Mouse (Mus musculus) cerebellum, adult 2 months (tissue): Measurements from ENCODE around the gene Zfp704.

Experiments used
- CTCF ChIP-seq: fragments of 200-500 bp; IDR thresholded peaks from 2 replicates; pipeline ENCODE4 v1.5.1; 2011; ENCODE audit warnings: low read depth, mild to moderate bottlenecking, control low read depth, low read length, moderate library complexity, borderline replicate concordance; ENCODE audit not compliant: insufficient read depth
- POLR2A ChIP-seq: fragments of 200-500 bp; IDR thresholded peaks from 2 replicates; pipeline ENCODE4 v1.6.1; 2011; ENCODE audit warnings: low read length, control low read depth, borderline replicate concordance; ENCODE audit not compliant: insufficient read depth

DNA sequence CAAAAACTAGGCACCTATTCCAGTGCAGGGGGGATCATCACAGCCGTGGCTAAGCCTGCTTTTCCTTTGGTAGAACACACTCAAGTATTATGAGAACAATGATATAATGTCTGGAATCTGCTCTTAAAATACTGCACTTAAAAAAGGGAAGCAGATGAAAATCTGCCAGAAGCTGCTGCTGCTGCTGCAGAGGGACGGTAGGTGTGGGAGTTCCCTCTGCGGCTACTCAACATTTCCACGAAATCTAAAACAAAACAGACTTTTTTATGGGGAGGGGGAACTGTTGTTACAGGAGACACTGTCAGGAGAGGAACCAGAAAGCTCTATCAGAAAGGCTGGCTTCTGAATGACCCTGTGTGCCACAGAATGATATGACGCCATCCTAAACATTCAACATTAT lies 110.4 kb downstream of the Zfp704 start:
- TF ChIP-seq POLR2A = no peak
- TF ChIP-seq CTCF = no peak
